Mouse (Mus musculus) kidney, embryonic 15.5 days (tissue): ENCODE measurements around the gene Olfm4. TPM values are rescaled to one million over a fixed set of nuclear protein-coding genes. Genes with fewer than 3 reads are reported as not detected.

ENCODE experiments used
- ATAC-seq: fragments of 200-750 bp; cut with Nextera tagmentation; replicated peaks from 2 replicates; pipeline ENCODE4 v1.8.0; 2017; ENCODE audit warnings: moderate TSS enrichment; ENCODE audit not compliant: low FRiP score
- H3K27ac ChIP-seq: fragments of 300-500 bp; sonication (generic); 2 replicates; pipeline ENCODE4 v1.5.1; 2015; ENCODE audit warnings: mild to moderate bottlenecking, inconsistent platforms
- H3K27me3 ChIP-seq: fragments of 300-500 bp; sonication (generic); 2 replicates; pipeline ENCODE4 v1.6.1; 2015; ENCODE audit warnings: inconsistent platforms
- H3K36me3 ChIP-seq: fragments of 300-500 bp; sonication (generic); 2 replicates; pipeline ENCODE4 v1.6.1; 2015; ENCODE audit warnings: inconsistent platforms
- H3K4me1 ChIP-seq: fragments of 300-500 bp; sonication (generic); 2 replicates; pipeline ENCODE4 v1.6.1; 2015; ENCODE audit warnings: inconsistent platforms
- H3K4me2 ChIP-seq: fragments of 300-500 bp; sonication (generic); 2 replicates; pipeline ENCODE4 v1.6.1; 2015; ENCODE audit warnings: moderate library complexity, mild to moderate bottlenecking, inconsistent platforms
- H3K4me3 ChIP-seq: fragments of 300-500 bp; sonication (generic); replicated peaks from 2 replicates; pipeline ENCODE4 v1.5.1; 2015; ENCODE audit warnings: mild to moderate bottlenecking, inconsistent platforms
- H3K9ac ChIP-seq: fragments of 300-500 bp; sonication (generic); 2 replicates; pipeline ENCODE4 v1.6.1; 2015; ENCODE audit warnings: mild to moderate bottlenecking, inconsistent platforms
- H3K9me3 ChIP-seq: fragments of 300-500 bp; sonication (generic); replicated peaks from 2 replicates; pipeline ENCODE4 v1.6.1; 2016; ENCODE audit warnings: inconsistent platforms
- WGBS: fragments of 180-500 bp; shearing (Covaris S2); methylation state at CpG from one replicate; pipeline ENCODE4 v1.1.7; 2015; ENCODE audit warnings: mixed read lengths; 5-methylcytosine and 5-hydroxymethylcytosine counted together
- polyA plus RNA-seq: library from polyadenylated mRNA; unstranded; fragments of >200 nt; fragmentation: Nextera tagmentation; extraction: Ambion mirVana; gene quantifications from 2 replicates; pipeline ENCODE4 v1.2.1, GENCODE M21; 2015

Gene Olfm4
- polyA plus RNA-seq, result 2.3 TPM in 2 replicates

DNA sequence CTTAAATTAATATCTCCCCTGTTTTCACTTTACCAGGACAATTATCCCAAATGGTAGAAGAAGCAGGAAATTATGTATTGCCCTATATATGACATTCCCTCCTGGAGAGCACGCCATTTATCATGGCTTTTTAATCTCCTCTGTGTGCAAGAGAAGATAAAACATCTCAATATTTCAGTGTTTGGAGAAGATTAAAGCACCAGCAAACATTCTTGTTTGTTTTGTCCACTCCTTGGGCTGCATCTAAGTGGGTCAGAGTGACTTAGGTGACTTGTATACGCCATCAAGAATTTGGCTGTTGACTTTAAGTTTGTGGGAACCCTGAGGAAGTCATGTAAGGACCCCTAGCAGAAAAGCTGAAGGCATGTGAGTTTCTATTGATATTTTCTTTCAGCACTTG is at the start of gene Olfm4:
Gene Olfm4 (plus strand): TSS at position 301 of the 400 bp plus-strand sequence.
- Histone ChIP-seq H3K27me3 (no peaks in the 10 kb centered on the region), H3K4me1 (peaks cover 9% of the 10 kb centered on the region), H3K36me3 (no peaks in the 10 kb centered on the region), H3K4me2 (no peak within 1 kb of the TSS), H3K9ac (no peak within 1 kb of the TSS), H3K27ac (no peak within 1 kb of the TSS), H3K9me3 (no peaks in the 10 kb centered on the region), H3K4me3 (no peak within 1 kb of the TSS)
- 75% methylated on average over 2 of the region's 2 CpGs for WGBS
- no peak for ATAC-seq

DNA sequence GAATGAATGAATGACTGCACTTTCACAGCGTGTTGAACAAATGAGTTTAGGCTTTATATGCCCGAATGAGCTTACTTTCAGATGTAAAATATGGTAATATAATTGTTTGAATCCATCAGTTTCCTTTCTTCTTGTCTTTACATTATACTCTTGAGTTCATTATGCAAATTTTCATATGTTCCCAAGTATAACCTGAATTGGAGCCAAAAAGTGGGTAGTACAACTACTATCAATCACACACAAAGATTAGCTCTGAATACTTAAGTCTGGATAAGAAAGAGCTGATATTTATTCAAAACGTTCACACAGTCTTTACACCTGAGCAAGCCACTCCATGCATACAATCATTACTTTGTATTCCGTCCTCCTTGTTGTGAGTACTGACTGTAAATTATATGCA is 49.5 kb upstream of the Olfm4 start:
- Histone ChIP-seq H3K4me1 (no peaks in the 10 kb centered on the region), H3K27me3 (no peaks in the 10 kb centered on the region), H3K9ac (no peak overlapping the region), H3K4me3 (no peak overlapping the region), H3K27ac (no peak overlapping the region), H3K36me3 (no peaks in the 10 kb centered on the region), H3K4me2 (no peak overlapping the region), H3K9me3 (no peaks in the 10 kb centered on the region)
- 72% methylated on average over 4 of the region's 4 CpGs for WGBS
- ATAC-seq, result no peak

DNA sequence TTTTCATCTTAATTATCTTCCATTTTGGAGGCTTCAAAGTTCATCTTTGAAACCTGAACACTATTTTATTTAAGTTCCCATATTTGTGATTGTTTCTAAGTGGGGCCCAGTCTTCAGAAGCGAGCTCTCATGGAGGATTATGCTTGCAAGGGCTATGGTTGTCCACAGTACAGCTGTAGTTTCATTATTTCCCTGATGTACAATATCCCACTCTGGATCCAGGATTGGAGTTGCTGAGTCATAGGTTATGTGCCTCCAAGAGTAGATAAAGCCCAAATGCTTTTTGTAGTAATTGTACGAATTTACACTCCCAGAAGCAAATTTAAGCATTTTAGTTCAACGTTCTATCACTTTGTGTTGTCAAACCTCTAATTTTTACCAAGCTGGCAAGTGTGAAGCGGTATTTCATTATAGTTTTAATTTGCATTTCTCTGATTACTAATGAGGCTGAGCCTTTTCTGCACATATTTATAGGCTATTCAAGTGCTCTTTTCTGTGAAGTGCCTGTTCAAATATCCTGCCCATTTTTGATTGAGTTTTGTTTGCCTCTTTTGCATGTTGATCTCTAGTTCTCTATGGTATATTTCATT is 46.9 kb upstream of the Olfm4 start:
- H3K36me3 ChIP-seq, result no peaks in the 10 kb centered on the region
- H3K4me2 ChIP-seq, result no peak overlapping the region
- H3K27me3 ChIP-seq, result no peaks in the 10 kb centered on the region
- H3K9me3 ChIP-seq, result no peaks in the 10 kb centered on the region
- no peak overlapping the region for H3K27ac ChIP-seq
- no peaks in the 10 kb centered on the region for H3K4me1 ChIP-seq
- H3K9ac ChIP-seq, result no peak overlapping the region
- ATAC-seq, result no peak
- WGBS, result 88% methylated on average over 4 of the region's 4 CpGs
- H3K4me3 ChIP-seq, result no peak overlapping the region

DNA sequence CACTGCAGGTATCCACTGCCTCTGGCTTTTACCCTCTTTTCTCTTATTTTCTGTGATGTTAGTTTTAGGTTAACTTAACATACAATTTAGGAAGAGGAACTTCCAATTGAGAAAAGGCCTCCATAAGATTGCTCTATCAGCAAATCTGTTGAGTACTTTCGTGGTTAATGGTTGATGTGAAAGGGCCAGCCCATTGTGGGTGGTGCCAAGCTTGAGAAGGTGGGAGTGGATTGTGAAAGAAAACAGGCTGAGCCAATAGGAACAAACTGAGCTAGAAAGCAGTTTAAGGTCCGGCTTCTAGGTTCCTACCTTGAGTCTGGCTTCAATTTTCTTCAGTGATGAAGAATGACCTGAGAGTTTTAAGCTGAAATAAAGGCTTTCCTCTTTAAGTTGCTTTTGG is 38.0 kb upstream of the Olfm4 start:
- Histone ChIP-seq H3K9ac (no peak overlapping the region), H3K27ac (no peak overlapping the region), H3K4me1 (no peaks in the 10 kb centered on the region), H3K4me2 (no peak overlapping the region), H3K36me3 (no peaks in the 10 kb centered on the region), H3K27me3 (no peaks in the 10 kb centered on the region), H3K4me3 (no peak overlapping the region), H3K9me3 (no peaks in the 10 kb centered on the region)
- ATAC-seq, result no peak
- WGBS, result 63% methylated on average over 2 of the region's 2 CpGs

DNA sequence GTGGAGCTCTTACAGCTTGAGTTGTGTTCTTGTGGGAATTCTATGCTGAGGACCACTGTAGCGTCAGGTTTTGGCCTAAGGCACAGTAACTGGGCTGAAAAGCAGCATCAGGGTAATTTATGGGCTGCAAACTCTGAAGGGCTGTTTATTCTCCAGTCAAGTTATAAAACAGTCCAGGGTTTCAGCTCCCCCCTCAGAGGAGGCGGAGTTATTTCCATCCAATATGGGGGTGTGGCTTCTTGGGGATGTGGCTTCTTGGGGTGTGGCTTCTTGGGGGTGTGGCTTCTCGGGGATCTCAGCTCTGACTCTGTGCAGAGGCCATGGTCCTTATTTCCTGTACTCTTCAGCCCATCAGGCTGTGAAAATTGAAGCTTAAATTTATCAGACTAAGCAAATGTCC is 28.2 kb upstream of the Olfm4 start:
- no peak overlapping the region for H3K4me3 ChIP-seq
- ATAC-seq, result peak; percentile 50
- H3K36me3 ChIP-seq, result no peaks in the 10 kb centered on the region
- H3K27me3 ChIP-seq, result no peaks in the 10 kb centered on the region
- H3K27ac ChIP-seq, result no peak overlapping the region
- no peak overlapping the region for H3K4me2 ChIP-seq
- H3K9me3 ChIP-seq, result no peaks in the 10 kb centered on the region
- peaks cover 14% of the 10 kb centered on the region for H3K4me1 ChIP-seq
- no peak overlapping the region for H3K9ac ChIP-seq
- WGBS, result 50% methylated on average over 3 of the region's 3 CpGs

DNA sequence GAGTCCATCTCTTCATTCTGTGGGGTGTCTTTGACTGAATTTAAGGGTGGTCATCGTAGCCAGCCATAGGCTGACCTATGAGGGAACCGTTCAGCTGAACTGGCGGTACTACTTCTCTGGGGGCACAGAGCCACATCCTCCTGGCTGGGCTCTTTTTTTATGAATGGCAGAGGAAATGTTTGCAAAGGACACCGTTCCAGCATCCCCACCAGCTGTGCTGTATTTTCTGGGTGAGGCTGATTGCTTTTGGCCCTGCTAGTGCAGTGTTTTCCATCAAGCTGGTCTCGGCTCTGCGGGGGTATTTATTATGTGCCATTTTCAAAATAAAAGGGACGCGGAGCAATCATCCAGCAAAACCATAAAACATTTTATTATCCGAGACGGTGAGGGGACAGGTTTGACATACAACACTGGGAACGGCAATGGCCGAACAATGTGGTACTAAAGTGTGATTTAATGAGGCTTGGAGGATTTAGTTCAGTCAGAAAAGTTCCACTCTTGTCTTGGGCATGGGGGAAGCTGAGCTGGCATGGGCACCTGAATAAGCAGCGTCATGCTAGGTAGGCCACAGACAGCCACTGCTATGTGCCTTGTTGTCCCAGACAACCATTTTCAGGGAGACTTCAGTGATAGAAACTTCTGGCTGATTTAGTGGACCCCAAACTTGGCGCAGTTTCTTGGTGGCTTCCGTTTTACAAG is 25.9 kb upstream of the Olfm4 start:
- no peak overlapping the region for H3K4me2 ChIP-seq
- no peaks in the 10 kb centered on the region for H3K9me3 ChIP-seq
- 42% methylated on average over 15 of the region's 15 CpGs for WGBS
- H3K4me1 ChIP-seq, result peaks cover 16% of the 10 kb centered on the region
- H3K36me3 ChIP-seq, result no peaks in the 10 kb centered on the region
- ATAC-seq, result peak; percentile 85
- no peak overlapping the region for H3K4me3 ChIP-seq
- H3K27me3 ChIP-seq, result no peaks in the 10 kb centered on the region
- no peak overlapping the region for H3K9ac ChIP-seq
- peak overlapping the region; percentile 23 for H3K27ac ChIP-seq

DNA sequence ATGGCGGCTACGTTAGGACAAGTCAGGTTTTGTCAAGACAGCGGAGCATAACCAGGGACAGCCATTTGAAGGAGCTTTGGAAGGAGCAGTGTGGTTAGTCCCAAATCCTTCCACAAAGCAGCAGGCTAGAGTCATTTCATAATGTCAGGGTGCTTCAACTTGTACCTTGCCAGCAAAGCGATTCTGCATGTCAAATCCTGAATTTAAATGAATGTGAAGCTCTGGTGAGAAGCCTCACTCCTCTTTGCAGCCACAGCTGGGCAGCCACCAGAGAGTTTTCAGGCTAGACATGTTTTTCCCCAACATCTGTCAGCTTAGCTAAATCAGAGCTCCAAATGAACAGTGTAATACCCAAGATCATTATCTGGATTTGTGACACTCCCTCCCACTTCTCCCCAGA is 22.7 kb upstream of the Olfm4 start:
- Histone ChIP-seq H3K4me3 (no peak overlapping the region), H3K36me3 (no peaks in the 10 kb centered on the region), H3K27me3 (no peaks in the 10 kb centered on the region), H3K4me1 (peaks cover 11% of the 10 kb centered on the region), H3K9me3 (no peaks in the 10 kb centered on the region), H3K9ac (no peak overlapping the region), H3K4me2 (no peak overlapping the region), H3K27ac (no peak overlapping the region)
- ATAC-seq, result no peak
- 69% methylated on average over 4 of the region's 4 CpGs for WGBS

DNA sequence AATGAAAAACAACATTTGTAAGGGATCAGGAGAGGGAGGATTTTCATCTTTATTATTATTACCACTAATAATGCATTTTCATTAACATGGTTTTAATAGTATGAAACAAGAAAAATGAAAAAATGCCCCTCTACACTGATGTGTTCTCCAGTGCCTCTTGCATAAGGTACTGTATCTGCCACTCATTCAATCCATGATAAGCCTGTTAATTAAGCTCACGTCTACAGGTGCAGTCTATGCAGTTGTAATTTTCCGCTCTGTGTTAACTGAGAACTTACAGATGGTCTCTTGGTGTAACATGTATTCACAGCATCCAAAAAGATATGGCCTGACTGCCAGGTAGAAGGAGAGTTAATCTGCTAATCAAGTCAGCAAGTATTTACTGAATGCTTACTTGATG is 22.3 kb upstream of the Olfm4 start:
- Histone ChIP-seq H3K4me2 (no peak overlapping the region), H3K27me3 (no peaks in the 10 kb centered on the region), H3K36me3 (no peaks in the 10 kb centered on the region), H3K9me3 (no peaks in the 10 kb centered on the region), H3K9ac (no peak overlapping the region), H3K27ac (no peak overlapping the region), H3K4me3 (no peak overlapping the region), H3K4me1 (peaks cover 11% of the 10 kb centered on the region)
- no peak for ATAC-seq
- 76% methylated on average over 2 of the region's 2 CpGs for WGBS

DNA sequence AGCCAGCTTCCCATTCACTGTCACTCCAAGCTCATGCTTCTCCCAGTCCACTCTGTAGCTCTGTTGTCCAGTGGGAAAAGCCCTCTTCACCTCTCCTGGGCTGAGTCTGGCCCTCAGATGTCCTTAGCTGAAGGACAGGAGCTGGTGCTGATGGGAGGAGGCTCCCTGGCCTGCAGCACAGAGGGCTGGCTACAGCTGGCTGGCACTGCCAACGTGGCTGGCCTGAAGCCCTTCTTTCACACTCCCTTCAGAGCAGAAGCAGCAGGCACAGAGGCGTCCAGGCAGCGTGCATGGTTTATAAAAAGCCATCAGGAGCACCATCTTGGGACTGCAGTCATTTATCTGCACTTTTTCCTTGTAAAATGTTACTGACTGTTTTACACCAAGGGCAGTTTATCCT is 13.7 kb upstream of the Olfm4 start:
- no peak overlapping the region for H3K9ac ChIP-seq
- WGBS, result 53% methylated on average over 3 of the region's 3 CpGs
- H3K4me2 ChIP-seq, result no peak overlapping the region
- no peak overlapping the region for H3K27ac ChIP-seq
- no peaks in the 10 kb centered on the region for H3K27me3 ChIP-seq
- ATAC-seq, result no peak
- H3K9me3 ChIP-seq, result no peaks in the 10 kb centered on the region
- H3K36me3 ChIP-seq, result no peaks in the 10 kb centered on the region
- no peak overlapping the region for H3K4me3 ChIP-seq
- H3K4me1 ChIP-seq, result peaks cover 5% of the 10 kb centered on the region; the same call in 1 of the 2 replicates

DNA sequence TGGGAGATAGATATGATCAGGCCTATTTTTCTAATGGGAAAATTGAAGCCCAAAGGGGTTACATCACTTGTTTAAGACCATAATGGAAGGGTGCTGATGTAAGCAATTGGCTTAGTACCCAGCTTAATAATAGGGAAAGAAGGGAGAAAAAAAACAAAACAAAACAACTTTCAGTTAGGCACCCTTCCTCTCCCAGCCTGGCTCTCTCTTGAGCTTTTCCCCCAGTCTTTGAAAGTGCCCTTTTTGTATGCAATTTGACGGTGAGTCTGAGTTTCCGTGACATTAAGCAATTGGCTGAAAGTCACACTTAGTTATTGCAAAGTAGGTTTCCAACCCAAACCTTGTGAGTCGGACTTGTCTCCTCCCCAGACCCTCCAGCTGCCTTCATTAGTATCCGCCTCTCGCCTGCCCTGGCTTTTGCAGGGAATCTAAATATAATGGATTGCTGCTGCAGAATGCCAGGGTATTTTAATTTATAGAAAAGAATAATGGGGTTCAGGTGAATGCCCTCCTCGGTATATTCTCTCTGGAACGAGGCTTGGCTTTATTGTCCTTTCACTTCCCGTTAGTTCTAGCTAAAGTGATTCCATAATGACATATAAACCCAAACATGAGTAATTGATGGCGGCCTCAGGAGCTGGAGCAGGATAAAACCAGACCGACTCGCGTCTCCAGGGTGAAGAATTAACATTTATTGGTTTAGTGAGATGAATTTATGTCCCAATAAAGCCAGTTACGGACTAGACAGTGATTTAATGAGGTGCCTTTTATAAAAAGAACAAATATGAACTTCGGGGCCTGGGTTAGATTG is 12.7 kb upstream of the Olfm4 start:
- whole genome bisulfite sequencing, result 48% methylated on average over 14 of the region's 14 CpGs
- no peak overlapping the region for H3K4me2 ChIP-seq

DNA sequence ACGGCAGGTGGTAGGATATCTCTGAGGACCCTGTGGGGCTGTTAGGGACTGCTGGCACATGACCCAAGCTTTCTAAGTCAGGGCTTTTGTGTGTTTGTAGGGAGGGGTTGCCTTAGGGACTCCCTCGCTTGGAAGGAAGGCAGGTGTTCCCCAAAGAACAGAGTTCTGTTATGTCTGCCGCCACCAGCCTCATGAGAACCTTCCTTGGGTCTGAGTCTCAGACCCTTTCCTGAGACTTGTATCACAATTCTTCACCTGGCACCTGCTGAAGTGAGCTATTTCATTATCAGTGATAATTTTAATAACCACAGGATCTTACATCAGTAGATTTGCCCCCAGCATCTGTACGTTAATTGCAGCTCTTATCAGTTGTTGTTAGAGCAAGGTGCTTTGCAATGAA is 2.4 kb upstream of the Olfm4 start:
- no peak for ATAC-seq
- WGBS, result 91% methylated on average over 4 of the region's 4 CpGs
- Histone ChIP-seq H3K9ac (no peak overlapping the region), H3K36me3 (no peaks in the 10 kb centered on the region), H3K4me2 (no peak overlapping the region), H3K9me3 (no peaks in the 10 kb centered on the region), H3K4me3 (no peak overlapping the region), H3K27me3 (no peaks in the 10 kb centered on the region), H3K27ac (no peak overlapping the region), H3K4me1 (no peaks in the 10 kb centered on the region)

More for the DNA sequence above, 12.7 kb upstream of the Olfm4 start:
- ATAC-seq, result no peak
- Histone ChIP-seq H3K27me3 (no peaks in the 10 kb centered on the region), H3K9ac (no peak overlapping the region), H3K4me3 (no peak overlapping the region), H3K9me3 (no peaks in the 10 kb centered on the region), H3K27ac (no peak overlapping the region), H3K4me1 (peaks cover 5% of the 10 kb centered on the region; the same call in 1 of the 2 replicates), H3K36me3 (no peaks in the 10 kb centered on the region)

DNA sequence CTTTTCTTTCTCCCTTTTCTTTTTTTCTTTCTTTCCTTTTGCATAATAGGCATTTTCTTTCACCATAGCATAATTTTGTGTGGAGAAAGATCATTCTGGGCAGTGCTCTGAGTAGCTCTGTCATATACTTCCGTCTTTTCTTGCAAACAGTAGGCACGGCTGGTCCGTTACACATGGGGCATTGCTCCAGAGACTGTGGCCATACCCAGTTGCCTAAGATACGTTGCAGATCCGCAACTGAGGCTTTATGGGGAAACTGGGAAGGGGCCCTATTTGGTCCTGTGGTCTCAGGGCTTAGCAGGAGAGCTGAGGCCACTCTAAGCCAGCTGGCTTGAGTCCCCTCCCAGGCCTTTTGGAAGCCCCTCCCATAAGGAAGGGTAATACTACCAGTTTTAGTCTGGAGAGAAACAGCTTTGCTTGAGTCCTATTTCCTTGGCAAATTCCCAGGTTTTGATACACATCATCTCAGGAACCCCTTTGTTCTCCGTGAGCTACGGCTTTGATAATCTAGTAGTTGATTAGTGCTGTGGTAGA is 1.3 kb downstream of the Olfm4 start:
- peaks cover 16% of the 10 kb centered on the region for H3K4me1 ChIP-seq
- ATAC-seq, result no peak
- no peak overlapping the region for H3K9ac ChIP-seq
- H3K27me3 ChIP-seq, result no peaks in the 10 kb centered on the region
- H3K27ac ChIP-seq, result no peak overlapping the region
- 86% methylated on average over 7 of the region's 7 CpGs for WGBS
- H3K9me3 ChIP-seq, result no peaks in the 10 kb centered on the region
- no peaks in the 10 kb centered on the region for H3K36me3 ChIP-seq
- H3K4me2 ChIP-seq, result no peak overlapping the region
- no peak overlapping the region for H3K4me3 ChIP-seq
